Mouse (Mus musculus) hindbrain, postnatal 0 days (tissue): ENCODE measurements at regions not wholly inside any gene's neighbourhood (a gene's known extent, or its start where the extent isn't known, plus 50 kb on each side); places are given as distances from the start of the nearest gene placed in this dataset.
A peak's percentile ranks its signal among the peaks of the same experiment; 100 is the strongest.

Experiments
- ATAC-seq: fragments of 200-750 bp; cut with Nextera tagmentation; 2 replicates; pipeline ENCODE4 v1.8.0; 2017; ENCODE audit warnings: mild to moderate bottlenecking, moderate TSS enrichment, moderate library complexity
- DNase-seq: peaks from one replicate; pipeline ENCODE4 v3.0.0-alpha.2; 2015; ENCODE audit warnings: low spot score
- H3K27ac ChIP-seq: fragments of 300-500 bp; sonication (generic); 2 replicates; pipeline ENCODE4 v1.5.1; 2014; ENCODE audit warnings: mild to moderate bottlenecking
- H3K27me3 ChIP-seq: fragments of 300-500 bp; sonication (generic); 2 replicates; pipeline ENCODE4 v1.6.1; 2014; ENCODE audit warnings: low read length, mixed read lengths; ENCODE audit not compliant: insufficient read depth
- H3K36me3 ChIP-seq: fragments of 300-500 bp; sonication (generic); 2 replicates; pipeline ENCODE4 v1.6.1; 2014; ENCODE audit warnings: low read length, mixed read lengths; ENCODE audit not compliant: insufficient read depth
- H3K4me1 ChIP-seq: fragments of 300-500 bp; sonication (generic); 2 replicates; pipeline ENCODE4 v1.6.1; 2014; ENCODE audit warnings: antibody characterized with exemption, low read length, mixed read lengths; ENCODE audit not compliant: insufficient read depth
- H3K4me2 ChIP-seq: fragments of 300-500 bp; sonication (generic); 2 replicates; pipeline ENCODE4 v1.6.1; 2014; ENCODE audit warnings: low read depth, mild to moderate bottlenecking, low read length, moderate library complexity, mixed read lengths
- H3K4me3 ChIP-seq: fragments of 300-500 bp; sonication (generic); 2 replicates; pipeline ENCODE4 v1.5.1; 2014; ENCODE audit warnings: low read length
- H3K9ac ChIP-seq: fragments of 300-500 bp; sonication (generic); replicated peaks from 2 replicates; pipeline ENCODE4 v1.6.1; 2014; ENCODE audit warnings: mild to moderate bottlenecking, low read length, moderate library complexity, mixed read lengths
- H3K9me3 ChIP-seq: fragments of 300-500 bp; sonication (generic); 2 replicates; pipeline ENCODE4 v1.6.1; 2016; ENCODE audit warnings: low read length, mixed read lengths
- CTCF ChIP-seq: IDR thresholded peaks from 2 replicates; pipeline ENCODE4 v1.5.1; 2016; ENCODE audit warnings: antibody characterized with exemption, control low read depth, low read depth
- WGBS: fragments of 180-500 bp; shearing (Covaris S2); extraction: QIAGEN DNeasy Blood & Tissue Kit; methylation state at CpG from one replicate; pipeline ENCODE4 v1.1.7; 2014; 5-methylcytosine and 5-hydroxymethylcytosine counted together

DNA sequence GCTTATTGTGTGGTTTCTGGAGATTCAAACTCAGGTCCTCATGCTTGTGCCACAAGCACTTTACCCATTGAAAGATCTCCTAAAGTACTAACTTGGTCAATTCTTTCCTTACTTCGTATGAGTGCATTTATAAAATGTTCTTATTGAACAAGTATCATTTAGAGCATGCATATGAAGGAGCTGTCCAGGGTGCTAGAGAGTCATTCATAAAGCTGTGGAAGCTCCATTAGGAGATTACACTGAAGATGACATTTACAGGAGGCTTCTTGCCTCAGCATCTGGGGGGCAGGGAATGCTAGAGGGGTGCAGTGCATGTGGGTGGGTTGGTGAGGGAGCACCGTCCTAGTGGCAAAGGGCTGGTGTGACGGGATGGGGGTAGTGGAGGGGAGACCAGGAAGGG is 187.8 kb upstream of the Syndig1 start:
- Histone ChIP-seq H3K4me3 (no peak overlapping the region), H3K4me1 (no peaks in the 10 kb centered on the region), H3K9ac (no peak overlapping the region), H3K36me3 (no peaks in the 10 kb centered on the region), H3K4me2 (no peak overlapping the region), H3K27ac (no peak overlapping the region), H3K9me3 (no peaks in the 10 kb centered on the region), H3K27me3 (no peaks in the 10 kb centered on the region)
- 85% methylated on average over 3 of the region's 3 CpGs for WGBS
- TF ChIP-seq CTCF: no peak
- ATAC-seq (no peak), DNase-seq (no peak)

DNA sequence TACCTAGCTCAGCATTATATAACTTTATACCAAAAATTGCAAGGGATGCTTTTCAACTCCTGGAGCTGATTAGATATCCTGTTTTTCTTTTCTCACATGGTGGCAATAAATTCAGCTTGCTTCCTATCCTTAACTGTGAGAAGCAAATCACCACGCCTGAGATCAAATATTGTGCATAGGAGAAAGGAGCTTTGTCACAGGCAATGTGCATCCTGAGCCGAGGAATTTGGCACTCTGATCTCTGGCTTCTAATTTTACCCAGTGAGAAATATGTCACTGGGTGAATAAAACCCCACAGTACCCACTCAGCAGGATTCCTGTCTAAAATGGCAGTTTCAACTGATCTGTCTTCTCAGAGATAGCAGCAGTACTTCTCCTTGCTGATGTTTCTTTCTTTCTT is 177.2 kb upstream of the Syndig1 start:
- ATAC-seq: no peak
- WGBS: 32% methylated on average over 2 of the region's 2 CpGs
- Histone ChIP-seq H3K27ac (no peak overlapping the region), H3K4me2 (no peak overlapping the region), H3K9me3 (no peaks in the 10 kb centered on the region), H3K4me3 (no peak overlapping the region), H3K9ac (no peak overlapping the region), H3K36me3 (no peaks in the 10 kb centered on the region), H3K27me3 (no peaks in the 10 kb centered on the region), H3K4me1 (no peaks in the 10 kb centered on the region)
- no peak for DNase-seq
- TF ChIP-seq CTCF: no peak

DNA sequence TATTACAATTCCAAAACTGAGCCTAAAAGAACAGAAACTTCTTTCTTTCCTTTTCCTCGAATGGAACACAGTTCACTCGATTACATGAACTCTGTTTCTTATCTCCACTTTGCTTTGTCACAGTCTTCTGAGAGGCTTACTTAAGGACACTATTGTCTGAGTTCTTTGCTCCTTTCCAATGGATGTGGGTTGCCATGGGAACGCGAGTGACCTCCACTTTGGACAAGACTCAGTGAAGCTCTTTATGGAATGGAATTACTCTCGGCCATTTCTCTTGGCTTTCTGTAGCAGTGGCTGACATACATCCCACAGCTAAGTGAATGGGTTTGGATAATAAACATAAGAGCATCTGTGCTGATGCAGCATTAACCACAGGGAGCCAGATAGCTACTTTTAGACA is 167.9 kb upstream of the Syndig1 start:
- no peak overlapping the region for H3K4me2 ChIP-seq
- TF ChIP-seq CTCF: no peak
- H3K27ac ChIP-seq: no peak overlapping the region
- no peaks in the 10 kb centered on the region for H3K36me3 ChIP-seq
- 42% methylated on average over 5 of the region's 5 CpGs for WGBS
- no peak overlapping the region for H3K4me3 ChIP-seq
- H3K27me3 ChIP-seq: no peaks in the 10 kb centered on the region
- ATAC-seq: no peak; the same call in 1 of the 2 replicates
- H3K9me3 ChIP-seq: no peaks in the 10 kb centered on the region
- H3K9ac ChIP-seq: no peak overlapping the region
- H3K4me1 ChIP-seq: no peaks in the 10 kb centered on the region
- peak; percentile 9 for DNase-seq

DNA sequence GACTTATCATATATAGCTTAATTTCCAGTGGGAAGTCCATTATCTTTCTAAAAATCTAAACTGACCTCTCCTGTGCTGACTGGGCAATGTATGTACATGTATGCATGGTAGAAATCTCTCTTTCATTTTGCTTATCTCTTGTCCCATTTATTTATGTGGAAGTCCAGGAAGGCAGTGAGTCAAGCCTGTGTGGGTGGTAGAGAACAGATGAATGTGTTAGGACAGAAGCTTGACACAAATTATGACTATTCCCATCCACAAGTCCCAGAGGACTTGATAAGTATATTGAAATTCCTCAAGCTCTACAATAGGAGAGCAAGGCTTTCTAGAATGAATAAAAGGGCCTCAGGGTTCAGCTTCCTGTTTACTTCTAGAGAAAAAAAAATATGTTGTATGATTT is 164.6 kb upstream of the Syndig1 start:
- no peak overlapping the region for H3K27ac ChIP-seq
- TF ChIP-seq CTCF: no peak
- no peak for DNase-seq

DNA sequence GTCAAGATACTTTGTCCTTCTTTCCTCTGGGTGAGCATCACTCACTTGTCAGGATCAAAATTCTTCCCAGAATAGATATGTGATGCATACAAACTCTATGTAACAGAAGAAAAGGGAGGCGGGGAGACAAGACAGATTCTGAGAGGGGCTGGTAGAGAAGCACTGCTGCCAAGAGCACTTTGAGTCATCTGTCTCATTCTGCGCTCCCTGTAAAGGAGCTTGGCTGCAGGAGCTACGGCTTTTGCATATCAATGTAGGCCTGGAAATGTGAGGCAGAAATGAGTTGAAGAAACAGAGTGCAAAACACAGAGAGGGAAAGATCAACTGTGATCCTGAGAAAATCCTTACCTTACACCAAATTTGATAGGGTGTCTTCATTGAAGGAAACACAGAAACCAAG is 162.6 kb upstream of the Syndig1 start:
- no peak overlapping the region for H3K4me2 ChIP-seq
- no peaks in the 10 kb centered on the region for H3K27me3 ChIP-seq
- WGBS: 47% methylated on average over 3 of the region's 3 CpGs
- TF ChIP-seq CTCF: no peak
- no peaks in the 10 kb centered on the region for H3K4me1 ChIP-seq
- ATAC-seq (peak; percentile 73), DNase-seq (peak; percentile 50)
- no peak overlapping the region for H3K4me3 ChIP-seq
- no peak overlapping the region for H3K9ac ChIP-seq
- H3K27ac ChIP-seq: peak overlapping the region; percentile 29; the same call in 1 of the 2 replicates
- H3K36me3 ChIP-seq: no peaks in the 10 kb centered on the region
- no peaks in the 10 kb centered on the region for H3K9me3 ChIP-seq

More for the DNA sequence above, 164.6 kb upstream of the Syndig1 start:
- Histone ChIP-seq H3K36me3 (no peaks in the 10 kb centered on the region), H3K9ac (no peak overlapping the region), H3K4me2 (no peak overlapping the region), H3K27me3 (no peaks in the 10 kb centered on the region), H3K4me1 (no peaks in the 10 kb centered on the region), H3K4me3 (no peak overlapping the region), H3K9me3 (no peaks in the 10 kb centered on the region)
- ATAC-seq: no peak

DNA sequence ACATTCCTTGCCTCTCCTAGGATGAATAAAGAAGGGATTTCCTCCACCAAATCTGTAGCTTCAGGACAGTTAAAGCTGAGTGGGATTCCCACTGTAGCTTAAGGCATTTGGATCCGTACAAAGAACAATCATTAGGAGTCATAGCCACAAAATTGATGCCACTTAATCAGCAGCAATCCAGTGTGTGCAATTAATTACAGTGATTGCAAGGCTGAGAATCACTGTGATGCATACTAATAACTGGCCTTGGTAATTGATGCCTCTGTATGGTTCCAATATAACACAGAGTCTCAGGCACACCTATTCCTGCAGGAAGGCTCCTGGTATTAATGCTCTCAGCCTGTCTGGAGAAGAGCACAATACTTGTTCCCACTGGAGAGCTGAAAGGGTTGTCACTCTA is 157.1 kb upstream of the Syndig1 start:
- Histone ChIP-seq H3K4me3 (no peak overlapping the region), H3K4me1 (no peaks in the 10 kb centered on the region), H3K27me3 (no peaks in the 10 kb centered on the region), H3K9me3 (no peaks in the 10 kb centered on the region), H3K27ac (no peak overlapping the region), H3K36me3 (no peaks in the 10 kb centered on the region), H3K4me2 (no peak overlapping the region), H3K9ac (no peak overlapping the region)
- ATAC-seq: no peak
- peak; percentile 18 for DNase-seq
- TF ChIP-seq CTCF: no peak
- 44% methylated on average over 1 of the region's 1 CpGs for WGBS

DNA sequence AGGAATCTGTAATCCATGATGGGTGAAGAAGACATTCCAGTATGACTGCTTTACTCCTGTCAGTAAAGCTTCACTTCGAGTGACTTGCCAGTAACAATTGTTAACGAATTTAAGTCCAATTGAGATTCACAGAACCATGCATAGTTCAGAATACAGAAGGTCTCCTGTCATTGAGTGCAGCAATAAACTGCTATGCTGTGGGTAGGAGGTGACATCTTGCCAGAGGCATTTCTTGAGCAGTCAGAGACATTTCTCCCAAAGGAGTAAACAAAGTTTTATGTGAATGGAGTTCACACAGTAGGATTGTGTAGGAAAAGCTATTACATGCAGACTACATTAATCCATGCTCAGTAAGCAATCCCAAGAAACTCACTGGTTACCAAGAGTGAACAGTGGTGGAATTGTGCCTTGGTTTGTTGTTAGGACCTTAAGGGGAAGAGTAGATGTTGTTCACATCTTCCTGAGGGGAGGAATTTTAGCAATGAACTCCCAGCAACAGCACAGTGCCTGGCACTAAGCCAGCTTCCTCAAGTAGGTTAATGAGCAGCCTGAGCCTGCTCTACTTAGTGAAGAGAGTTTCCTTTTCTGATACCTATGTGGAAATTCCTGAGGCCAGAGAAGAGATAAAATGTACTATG is 149.1 kb upstream of the Syndig1 start:
- WGBS: 59% methylated on average over 2 of the region's 2 CpGs
- ATAC-seq: peak; percentile 47; the same call in 1 of the 2 replicates
- no peaks in the 10 kb centered on the region for H3K9me3 ChIP-seq
- DNase-seq: peak; percentile 53
- TF ChIP-seq CTCF: no peak
- no peak overlapping the region for H3K9ac ChIP-seq
- no peak overlapping the region for H3K27ac ChIP-seq
- no peak overlapping the region for H3K4me2 ChIP-seq
- H3K4me1 ChIP-seq: no peaks in the 10 kb centered on the region
- no peaks in the 10 kb centered on the region for H3K36me3 ChIP-seq
- no peak overlapping the region for H3K4me3 ChIP-seq
- no peaks in the 10 kb centered on the region for H3K27me3 ChIP-seq
